In the genomic region with DNA sequence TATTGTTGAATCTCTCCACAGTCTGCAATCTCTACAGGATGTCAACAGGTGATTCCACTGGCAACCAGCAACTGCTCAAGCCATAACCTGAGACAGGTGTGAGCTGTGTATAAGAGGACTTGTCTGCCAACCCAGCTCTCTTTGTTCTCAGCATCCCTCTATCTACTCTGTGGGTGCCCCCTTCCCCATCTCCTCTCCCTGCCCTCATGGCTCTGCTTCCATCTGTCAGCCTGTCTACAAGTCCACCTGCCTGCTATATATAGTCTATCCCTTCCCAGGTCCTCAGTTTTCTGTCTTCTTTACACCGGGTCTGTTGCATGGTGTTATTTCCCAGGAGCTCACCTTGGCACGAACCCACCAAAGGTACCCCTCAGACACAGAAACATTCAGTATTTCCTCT, we compare ENCODE assay signal across 22 mouse cellular contexts. TPM values are rescaled to one million over a fixed set of nuclear protein-coding genes. Genes with fewer than 3 reads are reported as not detected.
DNase-seq lines count a peak whose midpoint lies in the region; ATAC-seq and TF ChIP-seq lines count a peak whose summit lies in the region.
"Had no signal": no experiment of that assay in that cellular context is flagged by ENCODE, and none has a peak within 500 bp of the region (broad histone marks: within the 10 kb centered on the region; RNA-seq: fewer than 3 reads in every experiment).

No protein-coding gene starts in this region.

- H3K27ac ChIP-seq in forebrain, embryonic 15.5 days (replicated peaks), result no peak overlapping the region
- H3K27ac ChIP-seq in forebrain, embryonic 13.5 days, result no peak overlapping the region
- H3K27ac ChIP-seq in ES-E14 (ENCODE audit: insufficient read depth, low read depth, low read length, poor library complexity, severe bottlenecking), result peak overlapping the region; percentile 45; the same call in 1 of the 2 replicates
- H3K27ac ChIP-seq: forebrain, embryonic 10.5 days; heart, embryonic 15.5 days; hindbrain, embryonic 10.5 days; hindbrain, embryonic 13.5 days; intestine, embryonic 15.5 days had no signal

- peaks cover 8% of the 10 kb centered on the region; the same call in 1 of the 2 replicates for H3K4me1 ChIP-seq in forebrain, embryonic 15.5 days
- H3K4me1 ChIP-seq in forebrain, embryonic 13.5 days, result peaks cover 18% of the 10 kb centered on the region
- H3K4me1 ChIP-seq in ES-E14 (ENCODE audit: control insufficient read depth in 2 of 2, insufficient read depth in 2 of 2, low read length in 2 of 2, poor library complexity in 1 of 2), result peaks cover 13 to 16% of the 10 kb centered on the region in 2 experiments
- H3K4me1 ChIP-seq: heart, embryonic 12.5 days; heart, embryonic 15.5 days; intestine, embryonic 15.5 days had no signal

- H3K4me3 ChIP-seq in forebrain, embryonic 15.5 days, result no peak overlapping the region
- no peak overlapping the region for H3K4me3 ChIP-seq in forebrain, embryonic 13.5 days
- no peak overlapping the region for H3K4me3 ChIP-seq in ES-E14 (ENCODE audit: insufficient read depth in 1 of 2, low read depth in 1 of 2, low read length in 2 of 2, poor library complexity in 1 of 2, severe bottlenecking in 1 of 2)
- H3K4me3 ChIP-seq: forebrain, embryonic 10.5 days; heart, embryonic 12.5 days; heart, embryonic 15.5 days; hindbrain, embryonic 10.5 days; hindbrain, embryonic 13.5 days; intestine, embryonic 15.5 days had no signal

- no peak overlapping the region for H3K4me2 ChIP-seq in forebrain, embryonic 15.5 days (replicated peaks)
- H3K4me2 ChIP-seq in forebrain, embryonic 13.5 days, result no peak overlapping the region
- H3K4me2 ChIP-seq: heart, embryonic 12.5 days; heart, embryonic 15.5 days; hindbrain, embryonic 13.5 days; intestine, embryonic 15.5 days had no signal

- 94% methylated on average over 2 of the region's 2 CpGs for WGBS in forebrain, embryonic 15.5 days
- WGBS in forebrain, embryonic 13.5 days, result 87% methylated on average over 2 of the region's 2 CpGs

- H3K36me3 ChIP-seq in forebrain, embryonic 15.5 days, result peaks cover 12% of the 10 kb centered on the region; the same call in 1 of the 2 replicates
- peaks cover 39% of the 10 kb centered on the region for H3K36me3 ChIP-seq in forebrain, embryonic 13.5 days (ENCODE audit: poor library complexity, severe bottlenecking)
- H3K36me3 ChIP-seq in ES-E14 (ENCODE audit: control insufficient read depth, insufficient read depth, low read length, poor library complexity, severe bottlenecking), result peaks cover 14% of the 10 kb centered on the region

- no peaks in the 10 kb centered on the region for H3K27me3 ChIP-seq in forebrain, embryonic 15.5 days
- H3K27me3 ChIP-seq in forebrain, embryonic 13.5 days, result no peaks in the 10 kb centered on the region
- H3K27me3 ChIP-seq: heart, embryonic 12.5 days; heart, embryonic 15.5 days; hindbrain, embryonic 13.5 days; intestine, embryonic 15.5 days had no signal

- no peaks in the 10 kb centered on the region for H3K9me3 ChIP-seq in forebrain, embryonic 15.5 days
- no peaks in the 10 kb centered on the region for H3K9me3 ChIP-seq in forebrain, embryonic 13.5 days (replicated peaks)
- no peaks in the 10 kb centered on the region for H3K9me3 ChIP-seq in ES-E14 (ENCODE audit: control insufficient read depth, insufficient read depth, low read depth, low read length)
- H3K9me3 ChIP-seq: forebrain, embryonic 10.5 days; heart, embryonic 12.5 days; heart, embryonic 15.5 days; hindbrain, embryonic 10.5 days; hindbrain, embryonic 13.5 days; intestine, embryonic 15.5 days had no signal

- DNase-seq in cerebellum, adult 11-12 months, result peak; percentile 40
- DNase-seq in cerebellum, adult 11 months, result no peak
- DNase-seq in ES-E14 (ENCODE audit: low read depth, low spot score), result no peak
- DNase-seq in lung, adult 18-20 months, result no peak
- DNase-seq: adrenal gland, adult 8-10 months; adrenal gland, postnatal 25 days; gastrocnemius, postnatal 25 days; heart, adult 18-20 months; heart, postnatal 10 days; heart, postnatal 36 days; kidney, adult 11 months had no signal

- in situ Hi-C loops in ES-E14 (cut with MboI; ENCODE audit: low sequenced_read_pairs in 2 of 2, unreplicated experiment in 2 of 2), result loop anchor here in 1 of 2 experiments (10.0 kb wide), 1 partner anchor 230 kb away; no protein-coding TSS in a partner anchor

- H3K9ac ChIP-seq in forebrain, embryonic 15.5 days (replicated peaks), result no peak overlapping the region
- no peak overlapping the region for H3K9ac ChIP-seq in forebrain, embryonic 13.5 days
- H3K9ac ChIP-seq in ES-E14 (ENCODE audit: insufficient read depth, low read depth, low read length, poor library complexity, severe bottlenecking), result no peak overlapping the region
- H3K9ac ChIP-seq: heart, embryonic 12.5 days; heart, embryonic 15.5 days; hindbrain, embryonic 13.5 days; intestine, embryonic 15.5 days had no signal

- ATAC-seq in forebrain, embryonic 15.5 days (replicated peaks), result 0 out of 2 replicates have a peak, but pooled peaks have one; percentile 13
- ATAC-seq in forebrain, embryonic 13.5 days, result no peak
- ATAC-seq: activated CD4-positive, CD25-positive, alpha-beta regulatory T cell, adult 4 months; forebrain, embryonic 14.5 days; hindbrain, embryonic 16.5 days; intestine, embryonic 15.5 days had no signal

TF ChIP-seq in ES-E14, 5 proteins besides CTCF, POLR2A, EP300 and RAD21:
- no peak for TF ChIP-seq ZNF384 (IDR thresholded peaks at IDR 0.05; ENCODE audit: low read depth, low read length)
- no peak for TF ChIP-seq MAFK (IDR thresholded peaks at IDR 0.05; ENCODE audit: insufficient read depth, low read depth, low read length)
- TF ChIP-seq ZC3H11A (IDR thresholded peaks at IDR 0.05; ENCODE audit: borderline replicate concordance, low read depth, low read length), result no peak
- no peak for TF ChIP-seq CHD2 (IDR thresholded peaks at IDR 0.05; ENCODE audit: low read depth, low read length)
- TF ChIP-seq HCFC1 (IDR thresholded peaks at IDR 0.05; ENCODE audit: borderline replicate concordance, insufficient read depth, low read length), result no peak

RNA-seq across cellular contexts. Expression of a gene that starts 47.8 kb away (rescaled TPM):
- polyA plus RNA-seq in forebrain, embryonic 15.5 days (2015; fragmentation: Nextera tagmentation; extraction: Ambion mirVana), result 157 and 182 TPM in 2 replicates
- polyA plus RNA-seq in forebrain, embryonic 13.5 days (2015; fragmentation: Nextera tagmentation; extraction: Ambion mirVana), result 148 and 166 TPM in 2 replicates
- 70.3 and 107 TPM in 2 replicates for total RNA-seq in ES-E14 (2012; rRNA removed)
